Mouse (Mus musculus): ENCODE measurements at regions not wholly inside any gene's neighbourhood (a gene's known extent, or its start where the extent isn't known, plus 50 kb on each side); places are given as distances from the start of the nearest gene placed in this dataset.

GRCm38 (mm10) chr10:113034356-113034755 is 105.6 kb upstream of the Atxn7l3b start:
- no peak for DNase-seq (ENCODE audit: low spot score)

GRCm38 (mm10) chr10:113032870-113033269 is 104.1 kb upstream of the Atxn7l3b start:
- no peak for DNase-seq (ENCODE audit: low spot score)

- peak; percentile 69 for DNase-seq (ENCODE audit: low spot score)
These were observed 98.5 kb upstream of the Atxn7l3b start for GRCm38 (mm10) chr10:113027300-113027699.

GRCm38 (mm10) chr10:113024633-113025032 is 95.8 kb upstream of the Atxn7l3b start:
- DNase-seq (ENCODE audit: low spot score) = no peak

GRCm38 (mm10) chr10:113009124-113009523 is 80.3 kb upstream of the Atxn7l3b start:
- no peak for DNase-seq (ENCODE audit: low spot score)

GRCm38 (mm10) chr10:112990720-112991119 is 61.9 kb upstream of the Atxn7l3b start:
- no peak for DNase-seq (ENCODE audit: low spot score)

GRCm38 (mm10) chr10:112982697-112983096 is 53.9 kb upstream of the Atxn7l3b start:
- DNase-seq (ENCODE audit: low spot score) = no peak

All from adipocyte (in vitro differentiated cells).